Mouse (Mus musculus) liver, adult 2 months (tissue): ENCODE data around the gene Dact1. TPM values are rescaled to one million over a fixed set of nuclear protein-coding genes. Genes with fewer than 3 reads are reported as not detected.

Experiments
- DNase-seq: peaks from one replicate; pipeline ENCODE4 v3.0.0-alpha.2; 2011; ENCODE audit warnings: low read depth, low spot score; ENCODE audit errors: extremely low read depth
- H3K27ac ChIP-seq: fragments of 200-500 bp; replicated peaks from 2 replicates; pipeline ENCODE4 v1.5.1; 2012; ENCODE audit warnings: low read depth, mild to moderate bottlenecking, control low read depth, inconsistent platforms, low read length; ENCODE audit not compliant: insufficient read depth
- H3K27me3 ChIP-seq: fragments of 200-500 bp; 2 replicates; pipeline ENCODE4 v1.6.1; 2012; ENCODE audit warnings: mild to moderate bottlenecking, moderate library complexity, low read length, inconsistent platforms; ENCODE audit not compliant: control insufficient read depth, insufficient read depth
- H3K36me3 ChIP-seq: fragments of 200-500 bp; 2 replicates; pipeline ENCODE4 v1.6.1; 2012; ENCODE audit warnings: low read length, inconsistent platforms; ENCODE audit not compliant: control insufficient read depth, insufficient read depth
- H3K4me1 ChIP-seq: fragments of 200-500 bp; 2 replicates; pipeline ENCODE4 v1.6.1; 2011; ENCODE audit warnings: low read length; ENCODE audit not compliant: control insufficient read depth, insufficient read depth
- H3K4me3 ChIP-seq: fragments of 200-500 bp; 2 replicates; pipeline ENCODE4 v1.5.1; 2011; ENCODE audit warnings: low read depth, mild to moderate bottlenecking, control low read depth, low read length, moderate library complexity; ENCODE audit not compliant: insufficient read depth
- H3K79me2 ChIP-seq: fragments of 200-500 bp; 2 replicates; pipeline ENCODE4 v1.6.1; 2012; ENCODE audit warnings: inconsistent platforms, mild to moderate bottlenecking, low read length, moderate library complexity; ENCODE audit not compliant: control insufficient read depth, insufficient read depth
- H3K9ac ChIP-seq: fragments of 200-500 bp; 2 replicates; pipeline ENCODE4 v1.6.1; 2012; ENCODE audit warnings: low read depth, mild to moderate bottlenecking, control low read depth, inconsistent platforms, low read length
- CTCF ChIP-seq: fragments of 200-500 bp; IDR thresholded peaks from 2 replicates; pipeline ENCODE4 v1.5.1; 2011; ENCODE audit warnings: low read depth, low read length, control low read depth
- POLR2A ChIP-seq: fragments of 200-500 bp; IDR thresholded peaks from 2 replicates; pipeline ENCODE4 v1.6.1; 2011; ENCODE audit warnings: low read length, control low read depth; ENCODE audit not compliant: insufficient read depth; ENCODE audit errors: extremely low read depth
- WGBS: fragments of 180-500 bp; shearing (Covaris S2); methylation state at CpG from one replicate; pipeline ENCODE4 v1.1.7; 2018; 5-methylcytosine and 5-hydroxymethylcytosine counted together
- polyA plus RNA-seq: library from polyadenylated mRNA; depleted of rRNA; stranded (reverse); fragments of >200 nt; gene quantifications from 2 replicates; pipeline ENCODE4 v1.2.3, GENCODE M21; 2012; rRNA removed
- total RNA-seq: library from RNA; depleted of rRNA; stranded (reverse); fragments of >200 nt; gene quantifications from 2 replicates; pipeline ENCODE4 v1.2.3, GENCODE M21; 2014; rRNA removed

The Dact1 gene
- total and polyA plus RNA-seq, 2 experiments = 1.4 to 1.7 TPM

DNA sequence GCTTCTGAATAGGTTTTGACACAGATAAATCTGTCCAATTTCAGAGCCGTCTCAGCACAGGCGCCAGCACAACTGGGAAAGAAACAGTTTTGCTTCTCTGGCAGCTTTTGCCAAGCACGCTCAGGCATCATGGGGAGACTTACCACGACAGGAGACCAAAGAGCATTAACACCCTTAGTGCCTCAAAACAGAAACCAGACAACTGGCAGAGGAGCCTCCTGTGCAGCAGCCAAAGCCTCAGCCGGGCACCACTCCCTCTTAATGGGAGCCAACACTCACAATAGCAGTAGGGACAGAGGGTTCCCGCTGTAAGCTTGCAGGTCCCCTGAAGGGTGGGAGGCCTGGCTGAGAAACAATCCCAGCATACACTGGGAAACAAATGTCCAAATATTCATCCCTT is 56.5 kb downstream of the Dact1 start:
- TF ChIP-seq CTCF (no peak), POLR2A (0 out of 2 replicates have a peak, but pooled peaks have one; percentile 5)
- H3K36me3 ChIP-seq = no peaks in the 10 kb centered on the region
- WGBS = 10% methylated on average over 6 of the region's 6 CpGs
- H3K9ac ChIP-seq = peak overlapping the region; percentile 2; the same call in 1 of the 2 replicates
- no peak overlapping the region for H3K4me3 ChIP-seq
- no peaks in the 10 kb centered on the region for H3K27me3 ChIP-seq
- no peaks in the 10 kb centered on the region for H3K79me2 ChIP-seq
- H3K4me1 ChIP-seq = peaks cover 34% of the 10 kb centered on the region
- peak; percentile 96 for DNase-seq
- H3K27ac ChIP-seq = peak overlapping the region; percentile 73

DNA sequence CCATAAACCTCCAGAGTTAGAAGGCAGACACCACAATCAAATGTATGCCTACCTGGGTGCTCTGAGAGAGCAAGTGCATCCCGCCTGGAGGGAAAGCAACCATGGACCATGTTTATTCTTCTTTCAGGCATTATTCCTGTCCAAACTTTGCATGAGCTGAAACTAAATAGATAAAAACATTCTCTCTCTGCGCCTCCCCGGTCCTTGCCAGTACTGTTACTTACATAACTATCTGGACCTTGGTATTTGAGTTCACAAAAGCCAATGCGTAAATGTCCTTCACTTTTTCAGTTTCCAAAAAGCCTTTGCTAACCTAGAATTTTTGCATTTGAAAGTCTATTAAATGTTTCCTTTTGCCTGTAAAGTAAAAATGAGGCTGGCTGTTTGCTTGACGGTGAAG is 58.9 kb downstream of the Dact1 start:
- 28% methylated on average over 5 of the region's 5 CpGs for WGBS
- TF ChIP-seq CTCF (no peak), POLR2A (no peak)

More for the DNA sequence above, 58.9 kb downstream of the Dact1 start:
- Histone ChIP-seq H3K4me3 (no peak overlapping the region), H3K9ac (peak overlapping the region; percentile 62; the same call in 1 of the 2 replicates), H3K36me3 (no peaks in the 10 kb centered on the region), H3K4me1 (peaks cover 37% of the 10 kb centered on the region), H3K27me3 (no peaks in the 10 kb centered on the region), H3K27ac (peak overlapping the region; percentile 99), H3K79me2 (no peaks in the 10 kb centered on the region)
- peak; percentile 89 for DNase-seq

Other genes with a start within 250 kb of the Dact1 start
- gene Tomm20l, start 198.5 kb upstream of the Dact1 start, total RNA-seq = not detected in 2 replicates
- not detected in 2 replicates for gene Tomm20l, start 198.5 kb upstream of the Dact1 start, polyA plus RNA-seq
- gene Timm9, start 173.2 kb upstream of the Dact1 start, total RNA-seq = 27.3 and 27.8 TPM in 2 replicates
- 9.9 and 12.0 TPM in 2 replicates for gene Timm9, start 173.2 kb upstream of the Dact1 start, polyA plus RNA-seq
- gene 2700049A03Rik, start 173.0 kb upstream of the Dact1 start, total RNA-seq = 3.4 and 3.5 TPM in 2 replicates
- gene 2700049A03Rik, start 173.0 kb upstream of the Dact1 start, polyA plus RNA-seq = 0.56 and 0.93 TPM in 2 replicates